Mouse (Mus musculus): Measurements from ENCODE around the gene Xylt2. TPM values are rescaled to one million over a fixed set of nuclear protein-coding genes. Genes with fewer than 3 reads are reported as not detected.

The Xylt2 gene
- total RNA-seq, 1 experiment: 58.0 TPM

- H3K36me3 ChIP-seq (ENCODE audit: control insufficient read depth, insufficient read depth, low read length, poor library complexity, severe bottlenecking): no peaks in the 10 kb centered on the region
- H3K4me1 ChIP-seq (ENCODE audit: control insufficient read depth in 2 of 2, insufficient read depth in 2 of 2, low read length in 2 of 2, poor library complexity in 1 of 2): peaks cover 0 to 4% of the 10 kb centered on the region in 2 experiments; a peak in 1 of 4 replicates
- in situ Hi-C loops (cut with MboI; ENCODE audit: low sequenced_read_pairs in 2 of 2, unreplicated experiment in 2 of 2): no loop called here
- TF ChIP-seq ZC3H11A (IDR thresholded peaks at IDR 0.05; ENCODE audit: borderline replicate concordance, low read depth, low read length) (no peak), CHD2 (IDR thresholded peaks at IDR 0.05; ENCODE audit: low read depth, low read length) (no peak), ZNF384 (IDR thresholded peaks at IDR 0.05; ENCODE audit: low read depth, low read length) (no peak), MAFK (IDR thresholded peaks at IDR 0.05; ENCODE audit: insufficient read depth, low read depth, low read length) (no peak), HCFC1 (IDR thresholded peaks at IDR 0.05; ENCODE audit: borderline replicate concordance, insufficient read depth, low read length) (no peak)
- DNase-seq (ENCODE audit: low read depth, low spot score): no peak
- no peak overlapping the region for H3K4me3 ChIP-seq (ENCODE audit: insufficient read depth in 1 of 2, low read depth in 1 of 2, low read length in 2 of 2, poor library complexity in 1 of 2, severe bottlenecking in 1 of 2)
- H3K9ac ChIP-seq (ENCODE audit: insufficient read depth, low read depth, low read length, poor library complexity, severe bottlenecking): no peak overlapping the region
- H3K27ac ChIP-seq (ENCODE audit: insufficient read depth, low read depth, low read length, poor library complexity, severe bottlenecking): no peak overlapping the region
- no peaks in the 10 kb centered on the region for H3K9me3 ChIP-seq (ENCODE audit: control insufficient read depth, insufficient read depth, low read depth, low read length)
These were observed 39.4 kb upstream of the Xylt2 start for GRCm38 (mm10) chr11:94716754-94717153.

GRCm38 (mm10) chr11:94715622-94716021, 38.3 kb upstream of the Xylt2 start:
- Histone ChIP-seq H3K9me3 (ENCODE audit: control insufficient read depth, insufficient read depth, low read depth, low read length) (no peaks in the 10 kb centered on the region), H3K9ac (ENCODE audit: insufficient read depth, low read depth, low read length, poor library complexity, severe bottlenecking) (no peak overlapping the region), H3K4me3 (ENCODE audit: insufficient read depth in 1 of 2, low read depth in 1 of 2, low read length in 2 of 2, poor library complexity in 1 of 2, severe bottlenecking in 1 of 2) (no peak overlapping the region), H3K36me3 (ENCODE audit: control insufficient read depth, insufficient read depth, low read length, poor library complexity, severe bottlenecking) (no peaks in the 10 kb centered on the region), H3K27ac (ENCODE audit: insufficient read depth, low read depth, low read length, poor library complexity, severe bottlenecking) (no peak overlapping the region), H3K4me1 (ENCODE audit: control insufficient read depth in 2 of 2, insufficient read depth in 2 of 2, low read length in 2 of 2, poor library complexity in 1 of 2) (peaks cover 0 to 4% of the 10 kb centered on the region in 2 experiments; a peak in 1 of 4 replicates)
- TF ChIP-seq CHD2 (IDR thresholded peaks at IDR 0.05; ENCODE audit: low read depth, low read length) (no peak), ZNF384 (IDR thresholded peaks at IDR 0.05; ENCODE audit: low read depth, low read length) (no peak), ZC3H11A (IDR thresholded peaks at IDR 0.05; ENCODE audit: borderline replicate concordance, low read depth, low read length) (no peak), HCFC1 (IDR thresholded peaks at IDR 0.05; ENCODE audit: borderline replicate concordance, insufficient read depth, low read length) (no peak), MAFK (IDR thresholded peaks at IDR 0.05; ENCODE audit: insufficient read depth, low read depth, low read length) (no peak)
- no peak for DNase-seq (ENCODE audit: low read depth, low spot score)
- in situ Hi-C loops (cut with MboI; ENCODE audit: low sequenced_read_pairs in 2 of 2, unreplicated experiment in 2 of 2): no loop called here

GRCm38 (mm10) chr11:94713246-94713860, 36.0 kb upstream of the Xylt2 start:
- Histone ChIP-seq H3K4me1 (ENCODE audit: control insufficient read depth in 2 of 2, insufficient read depth in 2 of 2, low read length in 2 of 2, poor library complexity in 1 of 2) (peaks cover 0 to 4% of the 10 kb centered on the region in 2 experiments; a peak in 1 of 4 replicates), H3K9me3 (ENCODE audit: control insufficient read depth, insufficient read depth, low read depth, low read length) (no peaks in the 10 kb centered on the region), H3K9ac (ENCODE audit: insufficient read depth, low read depth, low read length, poor library complexity, severe bottlenecking) (no peak overlapping the region), H3K4me3 (ENCODE audit: insufficient read depth in 1 of 2, low read depth in 1 of 2, low read length in 2 of 2, poor library complexity in 1 of 2, severe bottlenecking in 1 of 2) (no peak overlapping the region), H3K36me3 (ENCODE audit: control insufficient read depth, insufficient read depth, low read length, poor library complexity, severe bottlenecking) (no peaks in the 10 kb centered on the region), H3K27ac (ENCODE audit: insufficient read depth, low read depth, low read length, poor library complexity, severe bottlenecking) (no peak overlapping the region)
- DNase-seq (ENCODE audit: low read depth, low spot score): no peak
- in situ Hi-C loops (cut with MboI; ENCODE audit: low sequenced_read_pairs in 2 of 2, unreplicated experiment in 2 of 2): no loop called here
- TF ChIP-seq ZNF384 (IDR thresholded peaks at IDR 0.05; ENCODE audit: low read depth, low read length): no peak

GRCm38 (mm10) chr11:94704472-94704871, 27.2 kb upstream of the Xylt2 start, which contains the start of gene Gm11541:
TSS of gene Gm11541 (minus strand) at chr11:94704499.
- Histone ChIP-seq H3K4me3 (ENCODE audit: insufficient read depth in 1 of 2, low read depth in 1 of 2, low read length in 2 of 2, poor library complexity in 1 of 2, severe bottlenecking in 1 of 2) (no peak within 1 kb of the TSS), H3K9ac (ENCODE audit: insufficient read depth, low read depth, low read length, poor library complexity, severe bottlenecking) (no peak within 1 kb of the TSS), H3K9me3 (ENCODE audit: control insufficient read depth, insufficient read depth, low read depth, low read length) (no peaks in the 10 kb centered on the region), H3K27ac (ENCODE audit: insufficient read depth, low read depth, low read length, poor library complexity, severe bottlenecking) (no peak within 1 kb of the TSS), H3K4me1 (ENCODE audit: control insufficient read depth in 2 of 2, insufficient read depth in 2 of 2, low read length in 2 of 2, poor library complexity in 1 of 2) (no peaks in the 10 kb centered on the region; a peak in 1 of 4 replicates), H3K36me3 (ENCODE audit: control insufficient read depth, insufficient read depth, low read length, poor library complexity, severe bottlenecking) (no peaks in the 10 kb centered on the region)
- in situ Hi-C loops (cut with MboI; ENCODE audit: low sequenced_read_pairs in 2 of 2, unreplicated experiment in 2 of 2): no loop called here
- DNase-seq (ENCODE audit: low read depth, low spot score): no peak
- no peak for TF ChIP-seq ZNF384 (IDR thresholded peaks at IDR 0.05; ENCODE audit: low read depth, low read length)
- TF ChIP-seq HCFC1 (IDR thresholded peaks at IDR 0.05; ENCODE audit: borderline replicate concordance, insufficient read depth, low read length): no peak
- TF ChIP-seq CHD2 (IDR thresholded peaks at IDR 0.05; ENCODE audit: low read depth, low read length): no peak
- TF ChIP-seq MAFK (IDR thresholded peaks at IDR 0.05; ENCODE audit: insufficient read depth, low read depth, low read length): no peak
- TF ChIP-seq ZC3H11A (IDR thresholded peaks at IDR 0.05; ENCODE audit: borderline replicate concordance, low read depth, low read length): no peak

GRCm38 (mm10) chr11:94704020-94704419, 26.7 kb upstream of the Xylt2 start:
- in situ Hi-C loops (cut with MboI; ENCODE audit: low sequenced_read_pairs in 2 of 2, unreplicated experiment in 2 of 2): no loop called here
- no peak for DNase-seq (ENCODE audit: low read depth, low spot score)
- TF ChIP-seq HCFC1 (IDR thresholded peaks at IDR 0.05; ENCODE audit: borderline replicate concordance, insufficient read depth, low read length) (no peak), ZNF384 (IDR thresholded peaks at IDR 0.05; ENCODE audit: low read depth, low read length) (no peak), MAFK (IDR thresholded peaks at IDR 0.05; ENCODE audit: insufficient read depth, low read depth, low read length) (no peak)

More at GRCm38 (mm10) chr11:94704020-94704419, 26.7 kb upstream of the Xylt2 start:
- H3K4me3 ChIP-seq (ENCODE audit: insufficient read depth in 1 of 2, low read depth in 1 of 2, low read length in 2 of 2, poor library complexity in 1 of 2, severe bottlenecking in 1 of 2): no peak overlapping the region
- H3K9me3 ChIP-seq (ENCODE audit: control insufficient read depth, insufficient read depth, low read depth, low read length): no peaks in the 10 kb centered on the region
- no peak overlapping the region for H3K9ac ChIP-seq (ENCODE audit: insufficient read depth, low read depth, low read length, poor library complexity, severe bottlenecking)
- no peaks in the 10 kb centered on the region for H3K36me3 ChIP-seq (ENCODE audit: control insufficient read depth, insufficient read depth, low read length, poor library complexity, severe bottlenecking)
- H3K27ac ChIP-seq (ENCODE audit: insufficient read depth, low read depth, low read length, poor library complexity, severe bottlenecking): no peak overlapping the region
- H3K4me1 ChIP-seq (ENCODE audit: control insufficient read depth in 2 of 2, insufficient read depth in 2 of 2, low read length in 2 of 2, poor library complexity in 1 of 2): no peaks in the 10 kb centered on the region; a peak in 1 of 4 replicates
